Mouse (Mus musculus) layer of hippocampus, postnatal 14 days (tissue): ENCODE measurements around the gene 9430097D07Rik. TPM values are rescaled to one million over a fixed set of nuclear protein-coding genes. Genes with fewer than 3 reads are reported as not detected.

Source experiments
- DNase-seq, 2 experiments: peaks; one replicate each; pipeline ENCODE4 v3.0.0; 2021 to 2022; ENCODE audit warnings: low spot score in 2 of 2, mixed read lengths in 1 of 2
- long read RNA-seq, 2 experiments: library from polyadenylated mRNA; stranded (forward); transcript quantifications; one replicate each; pipeline ENCODE4 v2.0.0; 2021
- total RNA-seq, 2 experiments: library from RNA; stranded (reverse); gene quantifications; 2 replicates each; pipeline ENCODE4 v1.2.3; 2021

Gene 9430097D07Rik
- under 1 TPM; 0.44 to 0.93 TPM for total RNA-seq
- long read RNA-seq, experiment 1, result 0 reads
- long read RNA-seq, experiment 2, partial matches to known transcripts, result 0 of 1 reads
- long read RNA-seq, experiment 2, other reads (novel, unspliced or antisense), result 0 of 1 reads

DNA sequence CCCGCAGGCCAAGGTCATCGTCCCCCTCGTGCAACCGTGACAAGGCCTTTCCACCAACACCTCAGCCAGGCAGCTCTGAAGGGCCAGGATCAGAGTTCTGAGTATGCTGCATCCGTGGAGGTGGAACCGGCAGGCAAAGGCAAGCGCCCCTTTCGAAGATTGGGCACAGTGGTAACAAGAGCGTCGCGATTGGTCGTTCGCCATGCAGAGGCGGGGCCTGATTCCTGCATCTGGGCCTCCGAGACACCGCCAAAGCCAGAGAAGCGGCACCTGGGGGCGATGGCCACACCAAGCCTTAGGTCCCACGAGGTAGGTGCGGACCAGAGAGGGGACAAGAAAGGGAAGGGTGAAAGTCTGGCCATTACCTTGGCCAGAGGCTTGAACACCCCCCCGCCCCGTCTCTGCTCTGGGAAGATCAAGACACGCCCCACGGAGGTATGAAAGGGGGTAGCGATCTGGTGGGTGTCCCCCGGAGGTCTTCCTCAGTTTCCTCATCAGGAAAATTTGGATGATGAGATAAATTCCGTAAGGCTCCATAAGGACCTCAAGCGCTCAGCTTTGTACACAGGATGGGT lies at the start of gene 9430097D07Rik:
TSS of gene 9430097D07Rik (minus strand) at position 99 of the 575 bp plus-strand sequence.
- DNase-seq, result peak; percentile 66 to 69

DNA sequence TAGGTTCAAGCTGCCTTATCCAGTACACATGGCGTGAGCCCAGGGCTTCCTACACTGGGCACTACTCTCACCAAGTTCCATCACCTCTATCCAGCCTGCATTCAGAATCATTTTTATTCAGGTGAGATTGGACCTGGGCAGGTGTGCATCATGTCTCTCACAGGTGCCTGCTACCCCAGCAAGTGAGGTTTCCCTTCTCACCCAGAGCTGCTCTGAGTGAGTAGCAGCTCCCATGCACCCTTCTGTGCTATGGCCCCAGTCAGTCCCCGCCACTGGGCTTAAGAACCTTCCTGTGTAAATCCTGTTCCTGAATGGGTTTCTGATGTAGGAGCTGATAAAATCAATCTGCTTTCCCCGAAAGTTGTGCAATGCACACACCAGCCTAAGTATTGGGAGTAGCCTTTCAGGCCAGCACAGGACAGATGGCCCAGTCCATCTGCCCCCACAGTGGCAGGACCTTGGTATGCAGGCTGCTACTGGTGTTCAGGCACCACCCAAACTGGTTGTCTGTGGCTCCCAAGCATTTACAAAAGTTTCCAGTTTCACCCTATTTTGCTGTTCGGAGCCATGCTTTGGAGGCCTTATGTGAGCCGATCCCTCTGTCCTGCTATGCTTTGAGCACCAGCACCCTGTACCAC lies 48.7 kb upstream of the 9430097D07Rik start:
- DNase-seq, result no peak

DNA sequence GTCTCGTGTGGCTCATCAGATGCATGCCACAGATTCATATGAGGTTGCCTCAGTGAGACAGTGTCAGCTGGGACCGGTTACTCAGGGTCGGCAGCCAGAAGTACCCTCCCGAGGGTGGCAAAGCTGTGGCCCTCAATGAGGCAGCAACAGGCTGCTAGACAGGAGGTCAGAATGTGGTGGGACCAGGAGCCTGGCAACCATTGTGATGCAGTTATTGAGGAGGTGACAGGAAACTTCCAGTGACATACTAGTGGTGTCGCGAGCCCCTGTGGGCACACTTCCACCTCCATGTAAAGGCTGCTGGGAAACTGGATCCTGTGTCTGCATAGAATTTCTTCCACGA lies 46.0 kb upstream of the 9430097D07Rik start, which contains the start of gene Ak1:
TSS of gene Ak1 (plus strand) at position 242 of the 343 bp plus-strand sequence.
- no peak for DNase-seq

DNA sequence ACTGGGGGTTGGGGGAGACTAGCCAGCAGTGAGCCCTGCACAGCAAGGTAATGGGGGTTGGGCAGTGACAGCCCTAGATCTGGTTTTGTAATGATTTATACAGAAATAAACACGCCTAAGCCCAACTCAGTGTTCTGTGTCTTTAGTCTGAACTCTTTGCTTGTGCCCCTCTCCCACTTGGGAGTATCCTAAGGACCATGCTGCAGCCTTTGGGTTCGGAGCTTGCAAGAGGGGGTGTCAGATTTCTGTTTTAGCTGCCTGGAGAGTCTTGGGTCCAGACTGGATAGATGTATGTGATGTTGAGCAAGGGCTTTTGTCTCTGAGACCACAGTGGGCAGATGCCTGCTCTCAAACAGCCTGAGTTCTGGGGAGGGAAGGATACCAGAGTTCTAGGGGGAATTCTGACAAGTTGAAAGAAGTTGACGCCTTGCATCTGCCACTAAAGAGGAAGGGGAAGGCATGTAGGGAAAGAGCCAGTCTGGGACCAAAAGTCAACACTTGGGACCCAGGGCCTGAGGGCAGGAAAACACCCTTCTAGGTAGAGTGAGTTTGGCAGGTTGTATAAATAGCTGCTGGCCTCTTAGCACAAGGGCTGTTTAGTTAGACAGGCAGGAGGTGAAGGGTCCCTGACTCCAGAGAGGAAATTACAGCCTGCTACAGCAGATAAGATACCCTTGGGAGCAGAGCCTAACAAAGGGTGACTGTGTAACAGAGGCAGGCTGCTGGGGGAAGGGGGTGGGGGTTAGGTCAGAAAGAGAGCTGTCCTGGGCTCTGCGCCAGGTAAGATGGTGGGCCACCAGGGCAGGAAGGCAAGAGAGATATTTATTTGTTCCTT lies 45.4 kb upstream of the 9430097D07Rik start:
- no peak for DNase-seq

DNA sequence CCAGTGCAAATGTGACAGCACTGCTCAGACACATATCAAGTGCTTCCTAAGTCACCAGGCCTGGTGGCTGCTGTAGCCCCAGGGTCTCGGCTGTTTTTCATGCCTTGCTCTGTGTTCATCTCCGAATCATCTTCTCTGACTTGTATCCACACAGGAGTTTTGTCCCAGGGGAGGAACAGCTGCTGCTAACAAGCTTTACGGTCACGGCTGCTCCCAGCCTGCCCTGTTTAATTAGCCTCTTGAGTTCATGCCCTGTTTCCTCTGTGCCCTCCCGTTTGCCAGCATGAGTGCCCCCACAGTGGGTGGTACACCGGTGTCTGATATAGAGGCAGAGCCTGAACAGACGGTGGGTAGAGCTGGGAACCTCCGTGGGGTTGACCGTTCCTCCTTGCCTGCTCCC lies 42.6 kb upstream of the 9430097D07Rik start:
- DNase-seq, result no peak

DNA sequence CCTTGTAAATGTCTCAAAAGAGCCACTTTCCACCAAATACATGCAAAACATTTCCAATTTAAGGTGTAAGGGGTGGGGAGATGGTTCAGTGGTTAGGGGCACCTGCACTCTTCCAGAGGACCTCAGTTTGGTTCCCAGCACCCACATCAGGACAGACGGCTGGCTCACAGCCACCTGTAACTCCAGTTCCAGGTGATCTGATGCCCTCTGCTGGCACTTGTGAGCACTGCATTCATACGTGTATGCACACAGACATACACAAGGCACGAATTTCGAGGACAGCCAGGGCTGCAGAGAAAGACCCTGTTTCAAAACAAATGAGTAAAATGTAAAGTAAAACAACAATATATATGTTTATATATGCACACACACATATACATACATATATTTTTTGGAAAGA lies 42.1 kb upstream of the 9430097D07Rik start:
- no peak for DNase-seq

DNA sequence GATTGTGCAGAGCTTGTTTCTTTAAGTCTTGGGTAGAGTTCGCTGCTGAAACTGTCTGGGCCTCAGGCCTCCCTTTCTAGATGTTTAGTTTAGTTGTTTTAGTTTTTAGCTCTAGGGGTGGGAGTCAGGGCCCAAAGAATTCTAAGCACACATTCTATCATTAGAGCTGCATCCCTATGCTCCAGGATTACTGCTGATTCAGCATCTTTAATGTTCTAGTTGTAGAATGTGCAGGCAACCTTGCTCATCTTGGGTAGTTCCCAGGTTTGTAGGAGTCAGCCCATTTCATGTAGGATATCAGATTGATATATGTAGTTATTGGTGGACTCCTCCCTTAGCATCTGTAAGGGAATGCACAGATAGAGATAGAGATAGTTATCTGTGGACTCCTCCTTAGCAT lies 41.6 kb upstream of the 9430097D07Rik start:
- DNase-seq, result no peak

DNA sequence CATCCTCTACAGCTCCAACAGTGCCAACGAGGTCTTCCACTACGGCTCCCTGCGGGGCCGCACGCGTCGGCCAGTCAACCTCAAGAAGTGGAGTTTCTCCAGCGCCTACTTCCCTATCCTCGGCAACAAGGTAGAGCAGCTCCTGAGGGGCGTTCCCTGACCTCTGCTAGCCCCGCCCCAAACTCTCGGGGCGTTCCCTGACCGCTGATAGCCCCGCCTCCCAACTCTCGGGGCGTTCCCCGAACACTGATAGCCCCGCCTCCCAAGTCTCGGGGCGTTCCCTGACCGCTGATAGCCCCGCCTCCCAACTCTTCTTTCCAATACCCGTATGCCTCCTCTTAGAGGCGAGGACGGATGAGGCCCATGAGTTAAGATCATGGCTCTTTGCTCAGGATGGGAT lies 36.8 kb upstream of the 9430097D07Rik start:
- no peak for DNase-seq

DNA sequence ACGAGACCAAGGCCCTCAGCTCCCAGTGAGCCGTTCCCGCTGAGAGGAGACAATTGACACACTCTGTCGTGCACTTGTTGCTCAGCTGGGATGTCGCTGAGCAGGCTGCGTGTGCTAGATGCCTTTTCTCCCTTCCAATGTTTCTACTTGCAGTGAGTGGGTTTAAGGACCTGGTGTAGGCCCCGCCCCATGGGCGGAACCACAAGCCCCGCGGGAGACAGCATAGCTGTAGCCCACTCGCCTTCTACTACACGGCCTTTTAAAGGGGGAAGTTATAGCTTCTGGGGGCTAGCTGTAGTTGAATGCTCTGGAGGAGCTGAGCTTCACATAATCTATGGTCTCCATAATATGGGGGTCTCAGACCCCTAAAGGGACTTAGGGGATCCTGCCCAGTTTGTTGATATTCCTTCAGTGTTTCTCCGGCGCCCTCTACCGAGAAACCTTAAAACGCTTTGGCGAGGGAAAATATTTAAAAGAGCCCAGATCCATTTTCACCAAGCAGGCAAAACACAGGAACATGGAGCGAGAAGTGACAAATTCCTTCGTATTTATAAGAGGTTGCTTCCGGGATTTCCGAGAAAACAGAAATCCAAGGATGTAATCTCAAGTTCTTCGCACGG lies 35.2 kb upstream of the 9430097D07Rik start:
- DNase-seq, result no peak

DNA sequence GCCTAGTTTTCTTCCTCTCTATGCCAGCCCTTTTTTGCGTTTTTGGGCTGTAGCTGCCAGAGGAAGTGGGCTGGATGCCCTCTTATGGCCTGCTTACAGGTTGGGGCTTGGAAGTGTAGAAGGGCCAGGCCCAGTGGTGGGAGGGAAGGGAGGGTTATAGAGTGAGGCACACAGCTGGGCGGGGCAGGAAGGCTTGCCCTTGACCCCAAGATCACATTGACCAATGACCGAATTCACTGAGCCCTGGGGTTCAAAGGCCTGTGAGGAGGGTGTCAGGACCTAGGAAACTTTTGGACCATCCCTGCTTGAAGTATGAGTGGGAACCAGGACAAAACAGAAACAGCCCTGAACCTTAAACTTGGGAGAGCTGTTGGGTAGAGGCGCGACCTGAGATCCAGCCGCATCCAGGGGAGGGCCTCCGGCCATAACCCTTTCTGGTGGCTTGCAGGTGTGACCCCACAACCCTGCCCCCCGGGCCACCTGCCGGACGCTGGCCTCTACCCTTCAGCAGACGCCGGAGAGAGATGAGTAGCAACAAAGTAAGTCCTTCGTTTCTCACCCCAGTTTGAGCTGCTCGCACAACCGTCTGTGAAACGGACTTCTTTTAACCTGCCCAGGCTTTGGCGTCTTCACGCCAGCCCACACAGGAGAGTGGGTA lies 33.4 kb upstream of the 9430097D07Rik start:
- no peak for DNase-seq

DNA sequence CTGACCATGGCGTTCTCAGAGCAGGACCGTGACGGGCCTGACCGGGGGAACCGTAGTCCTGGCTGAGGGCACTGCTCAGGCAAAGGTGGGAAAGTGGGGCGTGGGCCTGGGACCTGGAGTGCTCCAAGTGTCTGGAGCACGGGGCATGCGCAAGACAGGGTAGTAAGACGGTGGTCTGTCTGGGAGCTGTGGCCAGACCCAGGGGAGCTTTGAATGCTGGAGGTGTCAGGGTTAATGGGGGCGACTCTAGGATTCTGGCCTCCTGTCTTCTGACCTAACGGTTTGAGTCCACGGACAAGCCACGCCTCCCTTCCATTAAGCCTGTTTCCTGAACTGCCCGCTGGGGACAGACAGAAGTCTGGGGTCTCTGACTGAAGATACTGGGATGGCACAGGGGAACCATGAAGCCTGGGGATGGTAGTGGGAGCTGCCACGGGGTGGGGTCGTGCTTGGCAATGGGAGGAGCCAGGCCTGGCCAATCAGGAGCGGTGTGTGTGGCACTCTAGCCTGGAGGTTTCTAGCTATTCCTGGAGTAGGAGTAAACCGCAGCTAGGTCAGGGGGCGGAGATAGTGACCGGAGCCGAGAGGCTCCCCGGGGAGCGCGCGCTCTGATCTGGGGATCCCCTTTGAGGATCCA lies 32.8 kb upstream of the 9430097D07Rik start:
- no peak for DNase-seq

DNA sequence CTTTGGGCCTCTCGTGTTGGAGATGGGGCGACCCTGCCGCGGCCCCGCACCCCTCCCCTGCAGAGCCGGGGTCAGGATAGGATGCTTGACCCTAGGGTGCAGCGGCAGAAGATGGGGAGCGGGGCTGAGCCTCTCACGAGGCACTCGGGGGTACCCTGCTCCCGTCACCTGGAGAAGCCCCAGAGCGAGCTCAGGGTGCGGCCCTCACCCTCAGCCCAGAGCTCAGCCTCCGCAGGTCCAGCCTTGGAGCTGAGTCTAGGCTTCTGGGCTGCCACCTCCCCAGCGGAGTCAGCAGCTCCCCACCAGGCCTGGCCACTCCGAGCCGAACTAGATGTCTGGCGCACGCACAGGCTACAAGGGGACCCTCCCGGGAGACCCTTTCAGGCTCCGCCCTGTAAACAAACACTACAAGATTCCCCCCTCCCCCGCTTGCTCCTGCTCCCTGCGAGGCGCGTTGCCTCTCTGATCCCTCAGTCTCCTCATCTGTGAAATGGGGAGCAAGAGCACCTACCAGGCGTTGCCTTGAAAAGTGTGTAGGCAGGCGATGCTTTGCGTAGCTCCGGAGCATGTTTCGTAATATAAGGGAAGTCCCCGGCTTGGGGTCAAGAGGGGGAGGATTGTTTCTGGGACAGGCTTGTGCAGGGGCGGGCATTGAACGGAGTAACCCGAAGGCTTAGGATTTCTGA lies 31.9 kb upstream of the 9430097D07Rik start:
- no peak for DNase-seq

DNA sequence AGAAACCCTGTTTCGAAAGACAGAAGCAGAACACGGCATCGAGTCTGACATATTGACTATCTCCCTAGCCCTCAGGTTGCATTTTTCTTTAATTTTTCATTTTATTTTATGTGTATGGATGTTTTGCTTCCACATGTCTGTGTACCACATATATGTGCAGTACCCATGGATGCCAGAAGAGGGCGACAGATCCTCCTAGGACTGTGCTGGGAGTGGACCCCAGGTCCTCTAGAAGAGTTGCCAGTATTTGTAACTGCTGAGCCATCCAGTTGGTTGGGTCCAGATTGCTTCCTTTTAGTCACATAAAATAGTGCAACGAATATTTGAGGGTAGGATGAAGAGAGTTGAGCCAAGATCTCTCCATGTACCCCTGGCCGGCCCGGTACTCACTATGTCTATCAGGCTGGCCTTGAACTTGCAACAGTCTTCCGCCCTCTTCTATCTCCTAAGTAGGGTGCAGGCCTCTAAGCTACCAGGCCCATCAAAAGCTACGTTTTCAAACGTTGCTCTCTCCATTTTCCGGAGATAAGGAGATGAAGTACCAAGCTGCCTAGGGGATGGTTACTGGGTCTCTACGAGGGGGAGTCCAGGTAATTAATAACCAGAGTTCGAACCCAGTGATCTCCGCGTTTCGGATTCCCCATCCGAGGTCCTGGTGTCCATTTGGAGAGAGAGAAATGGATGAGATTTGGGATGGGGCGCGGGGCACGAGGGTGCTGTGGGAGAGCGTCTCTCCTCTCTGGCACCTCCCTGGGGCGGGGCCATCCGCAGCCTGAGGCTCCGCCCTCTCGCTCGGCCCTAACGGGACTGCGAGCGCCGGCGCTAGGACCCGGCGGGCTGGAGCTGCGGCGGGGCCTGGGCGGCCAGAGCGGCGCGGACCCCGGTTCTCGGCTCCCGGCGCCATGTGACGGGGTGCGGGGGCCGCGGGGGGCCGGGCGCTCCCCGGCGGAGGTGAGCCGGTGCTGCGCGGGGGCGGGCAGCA lies 31.0 kb upstream of the 9430097D07Rik start:
- DNase-seq, result peak; percentile 75 to 82

DNA sequence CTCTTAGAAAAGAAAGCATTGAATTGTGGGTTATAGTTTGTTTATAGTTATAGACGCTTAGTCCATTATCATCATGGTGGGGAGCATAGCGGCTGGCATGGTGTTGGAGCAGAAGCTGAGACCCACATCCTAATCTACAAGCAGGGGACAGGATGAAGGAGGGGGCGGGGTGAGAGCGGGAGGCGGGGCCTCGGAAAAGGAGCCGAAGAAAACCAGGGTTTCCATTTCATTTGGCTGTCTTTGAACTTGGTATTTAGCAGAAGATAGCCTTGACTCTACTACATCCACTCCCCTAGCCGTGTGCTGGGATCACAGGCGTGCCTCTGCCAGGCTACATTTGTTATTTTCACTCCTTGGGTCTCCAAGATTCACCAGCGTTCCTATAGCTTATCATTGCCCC lies 29.1 kb upstream of the 9430097D07Rik start:
- no peak for DNase-seq

DNA sequence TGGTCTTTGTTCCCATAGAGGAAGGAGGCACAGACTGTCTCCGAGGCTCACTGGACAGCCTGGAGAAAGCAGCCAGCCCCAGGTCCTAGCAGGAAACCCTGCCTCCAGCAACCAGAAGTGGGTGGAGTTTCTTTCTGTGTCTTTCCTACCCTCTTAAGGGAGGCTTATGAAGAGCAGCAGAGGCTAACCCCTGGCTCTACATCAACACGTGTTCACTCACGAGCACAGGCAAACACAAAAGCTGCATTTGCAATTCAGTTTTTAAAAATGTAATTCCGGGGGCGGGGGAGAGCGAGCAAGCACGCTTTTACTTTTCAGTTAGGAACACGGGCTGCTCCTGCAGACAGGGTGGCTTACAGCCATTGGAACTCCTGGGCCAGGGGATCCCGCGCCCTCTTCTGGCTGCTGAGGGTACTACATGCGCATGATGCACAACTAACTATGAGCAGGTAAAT lies 27.1 kb upstream of the 9430097D07Rik start:
- peak; percentile 88 to 94 for DNase-seq

DNA sequence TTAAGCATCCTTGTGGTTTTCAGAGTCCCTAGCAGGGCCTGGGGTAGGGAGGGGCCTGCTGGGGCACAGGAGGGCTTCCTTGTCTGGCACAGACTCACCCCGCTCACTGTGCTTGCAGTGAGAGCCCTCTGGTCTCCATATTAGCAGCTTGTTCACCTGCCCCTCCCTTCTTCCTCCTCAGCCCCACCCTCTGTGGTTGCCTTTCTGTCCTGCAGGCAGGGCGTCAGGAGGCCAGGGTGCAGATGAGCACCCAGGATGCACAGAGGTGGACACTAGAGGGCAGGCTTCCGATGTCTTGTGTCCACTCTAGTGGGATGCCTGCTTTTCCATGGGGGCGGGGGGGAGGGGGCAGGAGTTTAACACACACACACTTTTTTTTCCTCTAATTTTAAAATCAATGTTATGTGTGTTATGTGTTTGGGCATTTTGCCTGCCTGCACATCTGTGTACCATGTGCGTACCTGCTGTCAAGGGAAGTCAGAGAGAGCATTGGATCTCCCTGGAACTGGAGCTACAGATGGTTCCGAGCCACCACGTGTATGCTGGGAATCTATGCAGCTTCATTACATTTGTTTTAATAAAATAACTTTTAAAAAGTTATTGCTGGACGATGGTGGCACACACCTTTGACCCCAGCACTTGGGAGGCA lies 26.1 kb upstream of the 9430097D07Rik start:
- DNase-seq, result no peak

DNA sequence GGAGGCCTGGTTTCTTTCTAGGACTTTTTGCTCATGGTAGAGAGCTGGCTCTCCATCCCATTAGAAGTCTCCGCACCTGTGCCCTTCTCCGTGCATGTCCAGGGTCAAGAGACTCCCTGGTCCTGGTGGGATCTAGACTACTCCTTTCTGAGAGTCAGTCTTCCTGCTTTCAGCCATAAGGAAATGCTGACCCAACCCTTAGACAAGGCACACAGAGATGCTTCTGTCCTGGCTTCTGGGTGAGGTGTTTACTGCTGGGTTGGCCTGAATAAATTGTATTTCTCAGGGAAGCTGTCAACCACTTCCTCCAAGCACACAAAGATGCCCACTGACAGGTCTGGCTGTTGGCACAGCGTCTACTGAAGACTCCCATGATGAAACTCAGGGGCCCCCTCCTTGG lies 23.9 kb upstream of the 9430097D07Rik start, which contains the start of gene St6galnac6:
TSS of gene St6galnac6 (plus strand) at position 301 of the 400 bp plus-strand sequence.
- DNase-seq, result no peak

DNA sequence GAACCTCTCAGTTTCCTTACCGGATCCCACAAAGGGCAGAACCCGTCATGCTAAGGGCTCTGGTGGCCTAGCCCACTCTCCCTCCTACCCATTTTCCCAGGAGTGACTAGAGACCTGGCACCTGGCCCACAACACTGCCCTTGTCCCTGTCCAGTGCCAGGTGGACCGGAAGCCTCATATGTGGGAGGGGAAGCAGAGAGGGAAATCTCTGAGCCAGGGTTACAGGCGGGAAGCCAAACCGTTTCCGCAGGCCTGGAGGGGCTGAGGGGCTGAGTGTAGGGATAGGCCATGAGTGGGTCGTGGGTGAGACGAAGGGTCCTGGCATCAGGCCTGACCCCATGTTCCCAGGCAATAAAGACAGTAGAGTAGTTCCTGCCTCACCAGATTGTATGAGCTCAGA lies 23.0 kb upstream of the 9430097D07Rik start:
- DNase-seq, result no peak
